Mouse (Mus musculus): Measurements from ENCODE around the gene Kpna2. TPM values are rescaled to one million over a fixed set of nuclear protein-coding genes. Genes with fewer than 3 reads are reported as not detected.
"Not testable (repeated sequence)": the region's sequence is repeated elsewhere in the genome, so short reads cannot be mapped to it uniquely, and the experiment has no call there.

The Kpna2 gene
- total RNA-seq, 2 experiments from 2014 or later: 23.3 to 23.9 TPM

DNA sequence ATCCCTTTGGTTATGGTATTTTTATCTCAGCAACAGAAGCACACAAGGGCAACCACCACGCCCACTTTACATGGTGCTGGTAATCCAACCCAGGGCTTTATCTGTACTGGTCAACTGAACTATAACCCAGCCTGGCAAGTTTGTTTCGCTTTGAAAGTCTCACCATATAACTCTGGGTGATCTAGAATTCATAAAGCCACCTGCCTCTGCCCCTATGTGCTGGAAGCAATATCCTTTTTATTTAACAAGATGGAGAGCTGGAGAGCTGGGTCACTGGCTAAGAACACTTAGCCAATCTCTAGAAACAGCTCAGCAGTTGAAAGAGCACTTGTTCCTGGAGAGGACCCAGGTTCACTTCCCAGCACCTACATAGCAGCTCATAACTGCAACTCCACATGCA is 12.0 kb downstream of the Kpna2 start:
- no peak for DNase-seq (ENCODE audit: low spot score in 2 of 2)

GRCm38 (mm10) chr11:106985979-106986604 is 13.2 kb downstream of the Kpna2 start:
- DNase-seq (ENCODE audit: low spot score in 2 of 2): not testable (repeated sequence)

- no peak for DNase-seq (ENCODE audit: low spot score in 2 of 2)
Measured at GRCm38 (mm10) chr11:106982351-106982750, 17.0 kb downstream of the Kpna2 start.

DNA sequence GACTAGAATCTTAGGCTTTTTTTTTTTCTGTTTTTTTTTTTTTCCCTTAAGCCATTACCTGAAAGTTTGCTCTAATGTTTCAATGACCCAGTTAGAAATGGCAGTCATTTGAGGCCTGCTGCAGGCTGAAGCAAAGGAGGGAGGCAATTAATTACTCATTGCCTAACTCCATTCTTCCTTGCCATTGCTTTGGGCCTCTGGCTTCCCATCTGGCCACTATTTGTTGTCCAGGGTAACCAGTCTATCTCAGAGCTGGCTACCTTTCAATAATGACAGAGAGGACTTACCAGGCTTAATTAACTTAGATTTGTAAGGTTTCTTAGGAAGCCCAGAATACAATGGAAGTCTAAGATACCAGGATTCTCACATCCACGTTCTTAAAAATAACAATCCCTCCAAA is 17.6 kb downstream of the Kpna2 start:
- DNase-seq (ENCODE audit: low spot score in 2 of 2): no peak

DNA sequence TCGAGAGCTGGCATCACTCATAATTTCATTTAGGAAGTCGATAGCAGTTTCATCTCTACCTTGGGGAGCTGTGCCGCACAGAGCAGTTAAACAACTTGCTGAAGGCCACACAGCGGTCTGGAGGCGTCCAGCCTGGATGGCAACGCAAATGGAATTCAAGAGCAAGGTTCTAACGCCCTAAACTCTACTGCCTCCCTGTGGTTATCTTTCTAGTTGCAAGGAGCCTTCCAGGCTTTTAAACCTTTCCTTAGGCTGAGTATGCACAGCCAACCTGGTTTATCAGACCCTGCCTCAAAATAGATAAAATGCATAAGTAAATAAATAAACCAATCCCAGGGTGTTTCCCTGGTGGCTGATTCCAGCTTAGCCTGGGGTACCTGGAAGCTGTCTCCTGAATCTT is 18.9 kb downstream of the Kpna2 start:
- DNase-seq (ENCODE audit: low spot score in 2 of 2): peak; percentile 23 to 82

GRCm38 (mm10) chr11:106976194-106976593 is 23.1 kb downstream of the Kpna2 start:
- no peak for DNase-seq (ENCODE audit: low spot score in 2 of 2)

- DNase-seq (ENCODE audit: low spot score in 2 of 2): no peak
Measured at GRCm38 (mm10) chr11:106975419-106976177, 23.7 kb downstream of the Kpna2 start.

GRCm38 (mm10) chr11:106974440-106974839 is 24.9 kb downstream of the Kpna2 start:
- no peak for DNase-seq (ENCODE audit: low spot score in 2 of 2)

GRCm38 (mm10) chr11:106973016-106973415 is 26.3 kb downstream of the Kpna2 start:
- no peak for DNase-seq (ENCODE audit: low spot score in 2 of 2)

DNA sequence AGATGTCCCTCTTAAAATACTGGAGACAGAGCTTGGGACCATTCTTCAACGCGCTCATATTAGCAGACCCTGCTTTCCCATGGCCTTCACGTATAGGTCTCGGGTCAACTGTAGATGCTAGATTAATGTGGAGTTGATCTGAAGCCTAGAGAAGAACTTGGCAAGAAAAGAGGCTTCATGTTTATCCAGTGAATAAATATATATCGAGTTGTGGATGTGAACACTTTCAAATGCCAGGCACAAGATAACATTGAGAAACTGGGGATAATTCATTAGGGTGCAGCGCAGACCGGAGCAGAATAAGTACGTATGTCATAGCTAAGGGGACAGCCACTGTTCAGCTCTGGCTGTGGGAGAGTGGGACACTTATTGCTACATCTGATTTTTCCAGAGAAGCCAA is 29.5 kb downstream of the Kpna2 start:
- DNase-seq (ENCODE audit: low spot score in 2 of 2): no peak

DNA sequence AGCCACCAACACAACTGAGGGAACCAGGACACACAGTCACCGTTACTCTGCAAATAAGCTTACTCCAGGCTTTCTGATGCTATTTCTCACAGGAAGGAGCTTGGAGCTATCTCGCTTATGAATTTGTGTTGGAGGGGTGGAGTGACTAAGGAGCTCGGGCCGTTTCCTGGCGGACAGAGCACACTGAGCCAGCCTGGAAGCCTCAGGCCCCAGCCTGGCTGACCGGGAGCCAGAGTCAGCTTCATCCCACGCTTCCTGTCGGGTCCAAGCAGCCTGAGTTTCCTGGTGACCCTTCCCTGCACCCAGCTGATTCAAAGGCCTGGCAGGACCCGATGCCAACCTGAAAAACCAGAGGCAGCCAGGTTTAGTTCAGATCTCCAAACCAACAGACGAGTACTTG is 31.7 kb downstream of the Kpna2 start:
- DNase-seq (ENCODE audit: low spot score in 2 of 2): no peak

GRCm38 (mm10) chr11:106965881-106966280 is 33.5 kb downstream of the Kpna2 start:
- DNase-seq (ENCODE audit: low spot score in 2 of 2): no peak

GRCm38 (mm10) chr11:106962310-106962709 is 37.0 kb downstream of the Kpna2 start:
- DNase-seq (ENCODE audit: low spot score in 2 of 2): no peak

GRCm38 (mm10) chr11:106961471-106962081 is 37.8 kb downstream of the Kpna2 start:
- no peak for DNase-seq (ENCODE audit: low spot score in 2 of 2)

DNA sequence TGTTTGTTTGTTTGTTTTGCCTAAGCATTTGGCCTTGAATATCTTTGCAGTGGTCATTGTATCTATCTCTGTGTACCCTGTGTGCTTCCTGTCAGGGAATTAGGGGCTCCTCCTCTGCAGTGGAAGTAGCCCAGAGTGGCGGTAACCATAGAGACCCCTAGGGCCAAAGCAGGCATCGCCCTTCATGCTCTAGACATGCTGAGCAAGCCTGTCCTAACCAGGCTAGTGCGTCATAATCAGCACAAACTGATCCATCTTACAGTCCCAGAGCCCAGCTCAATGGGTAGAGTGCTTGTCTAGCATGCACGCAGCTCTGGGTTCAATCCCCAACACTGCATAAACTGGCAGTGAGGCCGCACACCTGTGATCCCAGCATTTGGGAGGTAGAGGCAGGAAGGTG is 40.2 kb downstream of the Kpna2 start:
- no peak for DNase-seq (ENCODE audit: low spot score in 2 of 2)

DNA sequence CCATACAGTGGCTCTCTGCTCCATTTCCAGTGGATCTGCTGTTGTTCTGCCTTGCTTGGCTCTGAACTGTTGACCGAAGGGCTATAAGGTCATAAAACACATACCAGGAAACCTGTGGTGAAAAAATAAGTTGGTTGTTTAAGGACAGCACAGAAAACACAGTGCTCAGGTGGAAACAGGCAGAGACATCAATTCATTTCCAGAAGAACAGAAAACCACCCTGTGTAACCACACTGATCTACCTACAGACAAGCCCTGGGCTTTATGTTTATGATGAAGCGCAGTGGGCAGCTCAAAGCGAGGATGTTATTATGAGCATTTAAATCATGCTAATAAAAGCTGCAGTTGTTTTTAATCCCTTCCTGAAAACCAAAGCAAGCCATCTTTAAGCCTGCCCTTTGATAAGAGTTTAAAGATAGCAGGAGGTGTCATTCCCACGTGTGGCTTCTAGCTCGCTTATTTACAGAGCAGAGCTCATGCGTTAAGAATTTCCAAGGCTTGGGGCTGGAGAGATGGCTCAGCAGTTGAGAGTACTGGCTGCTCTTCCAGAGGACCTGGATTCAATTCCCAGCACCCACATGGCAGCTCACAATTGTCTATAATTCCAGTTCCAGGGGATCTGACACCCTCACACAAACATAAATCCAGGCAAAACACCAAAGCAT is 40.8 kb downstream of the Kpna2 start:
- DNase-seq (ENCODE audit: low spot score in 2 of 2): no peak

DNA sequence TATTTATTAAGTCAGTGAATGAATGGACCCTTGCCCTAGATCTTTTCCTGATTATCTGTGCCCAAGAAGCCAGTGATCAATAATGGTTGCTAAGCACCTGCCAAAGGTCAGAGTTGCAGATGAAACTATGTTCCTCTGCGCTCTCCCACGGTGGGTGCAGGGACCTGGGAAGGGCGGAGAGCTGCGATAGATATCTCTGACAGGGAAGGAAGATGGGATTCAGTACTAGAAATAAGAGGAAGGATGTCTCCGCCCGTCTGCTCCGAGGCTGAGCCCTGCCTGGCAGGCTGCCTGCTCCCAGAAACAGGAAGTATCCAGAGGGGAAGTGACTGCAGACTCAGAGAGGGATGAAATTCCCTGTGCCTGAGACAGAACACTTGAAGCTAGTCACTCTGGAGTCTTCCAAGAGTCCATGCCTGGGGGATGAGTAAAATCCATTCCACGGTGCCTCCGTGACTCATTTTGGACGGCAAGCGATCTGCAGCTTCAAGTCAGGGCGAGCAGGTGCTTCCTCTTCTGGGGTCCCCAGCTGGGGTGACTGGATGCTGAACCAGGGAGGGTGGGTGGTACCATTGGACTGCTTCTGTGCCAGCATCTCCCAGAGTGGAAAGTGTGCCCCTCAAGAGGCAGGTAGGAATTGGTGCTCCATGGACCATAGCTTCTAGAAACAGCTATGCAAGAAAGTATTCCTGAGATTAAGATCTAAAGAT is 41.9 kb downstream of the Kpna2 start:
- DNase-seq (ENCODE audit: low spot score in 2 of 2): no peak

GRCm38 (mm10) chr11:106954566-106954965 is 44.8 kb downstream of the Kpna2 start:
- no peak for DNase-seq (ENCODE audit: low spot score in 2 of 2)

DNA sequence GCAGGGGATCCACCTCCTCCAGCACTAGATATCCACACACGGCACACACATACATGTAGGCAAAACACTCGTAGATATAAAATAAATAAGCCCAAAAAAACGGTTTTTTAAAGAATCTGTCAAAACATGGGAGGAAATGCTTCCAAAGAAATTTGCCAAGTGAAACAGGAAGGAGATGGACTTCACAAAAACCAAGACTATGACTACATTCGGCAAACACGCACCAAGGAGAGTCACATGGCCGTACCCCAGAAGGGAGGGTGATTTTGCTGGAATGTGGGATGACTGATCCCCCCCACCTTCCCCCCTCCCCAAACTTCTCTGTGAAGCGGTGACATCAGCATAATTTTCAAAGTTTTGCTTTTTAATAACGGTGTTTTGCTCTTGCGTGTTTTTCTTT is 45.2 kb downstream of the Kpna2 start:
- DNase-seq (ENCODE audit: low spot score in 2 of 2): no peak
